Mouse (Mus musculus) myocyte (in vitro differentiated cells): ENCODE measurements at regions not wholly inside any gene's neighbourhood (a gene's known extent, or its start where the extent isn't known, plus 50 kb on each side); places are given as distances from the start of the nearest gene placed in this dataset.

Source experiments
- H3K27me3 ChIP-seq: one replicate; pipeline ENCODE4 v1.6.1; 2011; ENCODE audit not compliant: control insufficient read depth, insufficient read depth, insufficient read length
- H3K36me3 ChIP-seq: one replicate; pipeline ENCODE4 v1.6.1; 2011; ENCODE audit not compliant: control insufficient read depth, insufficient read depth
- H3K4me2 ChIP-seq: one replicate; pipeline ENCODE4 v1.6.1; 2011; ENCODE audit warnings: low read depth, control low read depth
- H3K4me3 ChIP-seq: one replicate; pipeline ENCODE4 v1.5.1; 2011; ENCODE audit warnings: mild to moderate bottlenecking, control low read depth, moderate library complexity
- H3K79me2 ChIP-seq: one replicate; pipeline ENCODE4 v1.6.1; 2011; ENCODE audit not compliant: control insufficient read depth, insufficient read depth
- H3ac ChIP-seq: one replicate; pipeline ENCODE4 v1.6.1; 2011; ENCODE audit not compliant: control insufficient read depth, insufficient read length
- CEBPB ChIP-seq: IDR thresholded peaks from 2 replicates; pipeline ENCODE4 v1.6.1; 2011; ENCODE audit warnings: mild to moderate bottlenecking, moderate library complexity; ENCODE audit not compliant: poor library complexity, insufficient read depth, severe bottlenecking
- E2F4 ChIP-seq: IDR thresholded peaks from one replicate; pipeline ENCODE4 v1.6.1; 2011; ENCODE audit warnings: mild to moderate bottlenecking, control low read depth, moderate library complexity; ENCODE audit not compliant: insufficient read depth
- MAX ChIP-seq: IDR thresholded peaks from one replicate; pipeline ENCODE4 v1.6.1; 2011; ENCODE audit warnings: low read depth, mild to moderate bottlenecking, control low read depth
- MYOD1 ChIP-seq, 3 experiments: IDR thresholded peaks; one replicate each; pipeline ENCODE4 v1.6.1; 2011; ENCODE audit warnings: control low read depth in 2 of 3, low read depth in 2 of 3, mild to moderate bottlenecking in 2 of 3, moderate library complexity in 1 of 3; ENCODE audit not compliant: insufficient read length in 2 of 3, control insufficient read depth in 1 of 3
- MYOG ChIP-seq, 3 experiments: IDR thresholded peaks; one replicate each; pipeline ENCODE4 v1.6.1; 2011; ENCODE audit warnings: control low read depth in 2 of 3, low read depth in 2 of 3, mild to moderate bottlenecking in 2 of 3; ENCODE audit not compliant: insufficient read length in 2 of 3, control insufficient read depth in 1 of 3, insufficient read depth in 1 of 3
- POLR2A ChIP-seq: IDR thresholded peaks from one replicate; pipeline ENCODE4 v1.6.1; 2011; ENCODE audit warnings: low read depth, mild to moderate bottlenecking, control low read depth, moderate library complexity; ENCODE audit not compliant: insufficient read length
- POLR2AphosphoS2 ChIP-seq: IDR thresholded peaks from one replicate; pipeline ENCODE4 v1.6.1; 2011; ENCODE audit warnings: low read depth, control low read depth; ENCODE audit not compliant: insufficient read length
- REST ChIP-seq: IDR thresholded peaks from one replicate; pipeline ENCODE4 v1.6.1; 2011; ENCODE audit warnings: mild to moderate bottlenecking, control low read depth, moderate library complexity; ENCODE audit not compliant: insufficient read depth, insufficient read length
- SRF ChIP-seq: IDR thresholded peaks from one replicate; pipeline ENCODE4 v1.6.1; 2011; ENCODE audit warnings: low read depth; ENCODE audit not compliant: control insufficient read depth, insufficient read length
- TCF12 ChIP-seq: IDR thresholded peaks from one replicate; pipeline ENCODE4 v1.6.1; 2011; ENCODE audit warnings: mild to moderate bottlenecking, control low read depth; ENCODE audit not compliant: poor library complexity, insufficient read depth, severe bottlenecking
- TCF3 ChIP-seq: IDR thresholded peaks from one replicate; pipeline ENCODE4 v1.6.1; 2011; ENCODE audit warnings: low read depth, control low read depth; ENCODE audit not compliant: insufficient read length
- USF1 ChIP-seq: IDR thresholded peaks from one replicate; pipeline ENCODE4 v1.6.1; 2011; ENCODE audit warnings: low read depth, mild to moderate bottlenecking, control low read depth, moderate library complexity

GRCm38 (mm10) chr14:76276655-76277054, 138.1 kb upstream of the Tsc22d1 start:
- TF ChIP-seq CEBPB (no peak), TCF12 (no peak), MYOD1 (IDR thresholded peaks at IDR 0.05; ENCODE audit: control insufficient read depth in 1 of 3, insufficient read length in 2 of 3, low read depth in 2 of 3) (no peak), USF1 (no peak), POLR2AphosphoS2 (no peak), MAX (no peak), SRF (no peak), TCF3 (no peak), POLR2A (no peak), MYOG (IDR thresholded peaks at IDR 0.05; ENCODE audit: control insufficient read depth in 1 of 3, insufficient read depth in 1 of 3, insufficient read length in 2 of 3, low read depth in 2 of 3) (no peak), E2F4 (no peak), REST (no peak)
- no peaks in the 10 kb centered on the region for H3K79me2 ChIP-seq
- no peaks in the 10 kb centered on the region for H3K27me3 ChIP-seq
- no peak overlapping the region for H3ac ChIP-seq
- no peak overlapping the region for H3K4me2 ChIP-seq
- H3K36me3 ChIP-seq = no peaks in the 10 kb centered on the region
- no peak overlapping the region for H3K4me3 ChIP-seq

GRCm38 (mm10) chr14:76278751-76279450, 135.9 kb upstream of the Tsc22d1 start:
- peak overlapping the region; percentile 13 for H3K4me2 ChIP-seq
- H3ac ChIP-seq = no peak overlapping the region
- no peaks in the 10 kb centered on the region for H3K79me2 ChIP-seq
- TF ChIP-seq CEBPB (0 out of 2 replicates have a peak, but pooled peaks have one; percentile 33), POLR2A (no peak), MYOD1 (IDR thresholded peaks at IDR 0.05; ENCODE audit: control insufficient read depth in 1 of 3, insufficient read length in 2 of 3, low read depth in 2 of 3) (peak in 1 of 3 experiments; percentile 10), E2F4 (no peak), USF1 (peak; percentile 28)
- H3K27me3 ChIP-seq = no peaks in the 10 kb centered on the region
- H3K4me3 ChIP-seq = no peak overlapping the region
- no peaks in the 10 kb centered on the region for H3K36me3 ChIP-seq

GRCm38 (mm10) chr14:76279561-76279960, 135.2 kb upstream of the Tsc22d1 start:
- no peaks in the 10 kb centered on the region for H3K36me3 ChIP-seq
- no peaks in the 10 kb centered on the region for H3K27me3 ChIP-seq
- no peak overlapping the region for H3ac ChIP-seq
- no peak overlapping the region for H3K4me2 ChIP-seq
- H3K79me2 ChIP-seq = no peaks in the 10 kb centered on the region
- TF ChIP-seq E2F4 (no peak), REST (no peak), POLR2AphosphoS2 (no peak), MAX (no peak), TCF3 (no peak), CEBPB (no peak), TCF12 (no peak), POLR2A (no peak), SRF (no peak), MYOD1 (IDR thresholded peaks at IDR 0.05; ENCODE audit: control insufficient read depth in 1 of 3, insufficient read length in 2 of 3, low read depth in 2 of 3) (no peak), USF1 (no peak), MYOG (IDR thresholded peaks at IDR 0.05; ENCODE audit: control insufficient read depth in 1 of 3, insufficient read depth in 1 of 3, insufficient read length in 2 of 3, low read depth in 2 of 3) (no peak)
- no peak overlapping the region for H3K4me3 ChIP-seq

- Histone ChIP-seq H3K79me2 (no peaks in the 10 kb centered on the region), H3ac (no peak overlapping the region), H3K27me3 (no peaks in the 10 kb centered on the region), H3K4me2 (no peak overlapping the region), H3K36me3 (no peaks in the 10 kb centered on the region), H3K4me3 (no peak overlapping the region)
- TF ChIP-seq TCF3 (no peak), POLR2AphosphoS2 (no peak), MAX (no peak), USF1 (no peak), TCF12 (no peak), SRF (no peak), MYOD1 (IDR thresholded peaks at IDR 0.05; ENCODE audit: control insufficient read depth in 1 of 3, insufficient read length in 2 of 3, low read depth in 2 of 3) (no peak), REST (no peak), MYOG (IDR thresholded peaks at IDR 0.05; ENCODE audit: control insufficient read depth in 1 of 3, insufficient read depth in 1 of 3, insufficient read length in 2 of 3, low read depth in 2 of 3) (no peak), CEBPB (no peak)
These were observed 132.9 kb upstream of the Tsc22d1 start for GRCm38 (mm10) chr14:76281867-76282266.

GRCm38 (mm10) chr14:76287768-76288167, 127.0 kb upstream of the Tsc22d1 start:
- H3ac ChIP-seq = no peak overlapping the region
- no peak overlapping the region for H3K4me3 ChIP-seq
- no peaks in the 10 kb centered on the region for H3K27me3 ChIP-seq
- H3K79me2 ChIP-seq = no peaks in the 10 kb centered on the region
- H3K4me2 ChIP-seq = no peak overlapping the region
- TF ChIP-seq MYOG (IDR thresholded peaks at IDR 0.05; ENCODE audit: control insufficient read depth in 1 of 3, insufficient read depth in 1 of 3, insufficient read length in 2 of 3, low read depth in 2 of 3) (no peak), TCF3 (no peak), MAX (no peak), REST (no peak), MYOD1 (IDR thresholded peaks at IDR 0.05; ENCODE audit: control insufficient read depth in 1 of 3, insufficient read length in 2 of 3, low read depth in 2 of 3) (no peak), POLR2AphosphoS2 (no peak), TCF12 (no peak)
- no peaks in the 10 kb centered on the region for H3K36me3 ChIP-seq
